Mouse (Mus musculus): ENCODE data around the gene Slc22a26.
"Not testable (repeated sequence)": the region's sequence is repeated elsewhere in the genome, so short reads cannot be mapped to it uniquely, and the experiment has no call there.

Gene Slc22a26

DNA sequence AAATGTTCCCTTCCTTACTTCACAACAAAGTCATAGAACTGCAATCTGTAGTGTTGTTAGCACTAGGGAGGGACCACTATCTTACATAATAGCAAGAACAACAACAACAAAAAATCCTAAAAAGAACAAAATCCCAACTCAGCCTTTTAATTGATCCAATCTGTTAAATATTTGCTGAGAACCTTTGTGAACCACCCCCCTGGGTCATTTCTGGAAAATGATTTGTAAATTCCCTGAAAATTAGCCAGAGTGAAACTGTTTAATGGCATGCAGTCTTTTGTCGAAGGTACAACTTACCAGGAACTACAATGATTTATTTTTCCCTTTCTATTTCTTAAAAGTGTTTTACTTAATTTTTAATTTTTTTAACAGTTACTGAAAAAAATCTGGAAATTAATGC, at the start of gene Slc22a26:
Gene Slc22a26, minus strand, starts transcription at position 97 of the 400 bp plus-strand sequence.
- no peak for DNase-seq

DNA sequence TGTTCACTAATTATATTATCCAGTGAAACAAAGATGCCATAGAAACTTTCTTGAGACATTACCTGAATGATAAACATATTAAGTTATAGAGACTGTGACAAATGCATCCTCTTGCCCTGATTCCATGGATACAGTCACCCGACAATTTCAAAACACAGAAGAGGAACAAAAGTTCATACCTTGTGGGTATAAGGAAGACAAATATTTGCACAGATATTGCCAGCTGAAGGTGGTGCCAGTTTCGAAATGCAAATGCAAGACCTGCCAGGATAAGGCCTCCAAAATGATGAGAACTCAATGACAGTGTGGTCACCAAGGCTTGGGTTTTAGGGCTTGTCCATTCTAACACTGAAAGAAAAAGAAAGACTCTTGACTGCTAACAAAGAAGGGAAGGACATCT, 27.4 kb upstream of the Slc22a26 start:
- no peak for DNase-seq

DNA sequence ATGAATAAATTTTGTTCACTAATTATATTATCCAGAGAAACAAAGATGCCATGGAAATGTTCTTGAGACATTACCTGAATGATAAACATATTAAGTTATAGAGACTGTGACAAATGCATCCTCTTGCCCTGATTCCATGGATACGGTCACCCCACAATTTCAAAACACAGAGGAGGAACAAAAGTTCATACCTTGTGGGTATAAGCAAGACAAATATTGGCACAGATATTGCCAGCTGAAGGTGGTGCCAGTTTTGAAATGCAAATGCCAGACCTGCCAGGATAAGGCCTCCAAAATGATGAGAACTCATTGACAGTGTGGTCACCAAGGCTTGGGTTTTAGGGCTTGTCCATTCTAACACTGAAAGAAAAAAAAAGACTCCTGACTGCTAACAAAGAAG, 11.9 kb downstream of the Slc22a26 start:
- no peak for DNase-seq

DNA sequence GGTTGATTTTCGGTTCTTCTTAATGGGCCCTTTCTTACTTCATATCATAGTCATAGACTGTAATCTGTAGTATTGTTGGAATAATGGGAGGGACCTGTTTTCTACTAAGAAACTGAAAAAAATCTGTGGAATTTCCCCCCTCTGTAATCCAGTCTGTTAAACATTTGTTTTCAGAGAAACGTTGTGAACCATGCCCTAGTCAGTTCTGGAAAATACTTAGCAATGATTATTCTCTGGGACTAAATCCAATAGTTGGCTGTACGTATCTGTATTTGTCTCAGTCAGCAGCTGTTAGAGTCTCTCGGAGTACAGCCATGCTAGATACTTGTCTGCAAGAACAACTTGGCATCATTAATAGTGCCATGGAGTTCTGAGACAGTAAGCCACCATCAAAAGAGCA, 27.2 kb downstream of the Slc22a26 start:
- no peak for DNase-seq

DNA sequence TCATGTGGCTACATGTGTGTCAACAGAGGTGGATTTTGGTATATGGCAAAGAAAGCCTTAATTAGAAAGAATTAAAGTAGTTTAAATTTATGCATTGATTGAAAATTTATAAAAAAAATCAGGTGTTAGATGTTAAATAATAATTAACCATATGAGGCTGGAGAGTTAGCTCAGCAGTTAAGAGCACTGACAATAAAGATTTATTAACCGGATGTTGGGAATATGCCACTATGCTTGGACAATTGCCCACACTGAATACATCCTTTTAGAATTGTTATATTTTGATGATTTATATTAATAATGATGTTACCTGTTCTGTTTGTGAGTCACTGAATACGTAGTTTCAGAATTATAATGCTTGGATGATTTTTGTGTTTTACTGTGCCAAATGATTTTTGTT, 36.3 kb downstream of the Slc22a26 start:
- no peak for DNase-seq

DNA sequence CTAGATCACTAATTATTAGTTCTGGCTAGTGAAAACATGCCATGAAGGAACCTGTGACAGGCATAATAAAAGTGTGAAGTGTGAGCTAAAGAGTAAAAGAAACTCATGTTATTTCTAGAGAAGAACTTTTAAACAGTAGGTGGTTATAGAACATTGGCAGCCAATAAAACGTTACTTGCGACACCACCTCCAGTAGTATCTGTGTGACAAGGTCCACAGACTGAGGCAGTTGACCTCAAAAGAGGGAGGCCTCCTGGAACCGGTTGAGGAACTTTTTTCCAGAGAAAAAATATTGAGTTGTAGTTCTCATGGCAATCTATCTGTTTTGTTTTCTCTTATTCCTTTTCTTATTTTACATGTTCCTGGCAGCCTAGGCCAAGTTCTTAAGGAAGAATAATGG, 36.9 kb downstream of the Slc22a26 start:
- no peak for DNase-seq

DNA sequence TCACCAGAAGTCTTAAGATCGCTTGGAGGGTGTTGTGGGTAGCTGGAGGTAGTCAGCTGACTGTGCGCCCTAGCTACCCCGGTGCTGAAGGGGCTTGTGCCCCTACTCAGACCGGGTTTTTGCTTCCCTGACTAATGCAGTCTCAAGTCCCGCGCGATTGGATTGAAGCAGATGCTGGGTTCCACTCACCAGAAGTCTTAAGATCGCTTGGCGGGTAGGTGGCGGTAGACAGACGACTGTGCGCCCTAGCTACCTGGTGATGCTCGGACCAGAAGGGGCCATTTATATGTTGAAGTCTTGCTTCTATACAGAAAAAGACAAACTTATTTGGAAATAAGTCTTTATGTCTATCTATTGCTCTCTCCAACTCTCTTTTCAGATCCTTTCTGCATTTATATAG, 49.1 kb downstream of the Slc22a26 start:
- not testable (repeated sequence) for DNase-seq

Data from thymus, postnatal 25 days (tissue).